Mouse (Mus musculus): ENCODE data around the gene Ube2c.

Ube2c gene

GRCm38 (mm10) chr2:164787779-164788178, 18.1 kb downstream of the Ube2c start:
- DNase-seq (ENCODE audit: low read depth) = no peak

GRCm38 (mm10) chr2:164788411-164788810, 18.7 kb downstream of the Ube2c start:
- no peak for DNase-seq (ENCODE audit: low read depth)

GRCm38 (mm10) chr2:164790451-164790850, 20.8 kb downstream of the Ube2c start:
- no peak for DNase-seq (ENCODE audit: low read depth)

- DNase-seq (ENCODE audit: low read depth) = no peak
Observed at GRCm38 (mm10) chr2:164791841-164792261, 22.2 kb downstream of the Ube2c start.

GRCm38 (mm10) chr2:164792400-164793190, 22.9 kb downstream of the Ube2c start:
- no peak for DNase-seq (ENCODE audit: low read depth)

- peak; percentile 78 for DNase-seq (ENCODE audit: low read depth)
Observed at GRCm38 (mm10) chr2:164793236-164793635, 23.5 kb downstream of the Ube2c start.

- DNase-seq (ENCODE audit: low read depth) = peak; percentile 49
Observed at GRCm38 (mm10) chr2:164793772-164794171, 24.1 kb downstream of the Ube2c start.

GRCm38 (mm10) chr2:164794293-164794692, 24.6 kb downstream of the Ube2c start:
- peak; percentile 88 for DNase-seq (ENCODE audit: low read depth)

- no peak for DNase-seq (ENCODE audit: low read depth)
Observed at GRCm38 (mm10) chr2:164795868-164796267, 26.2 kb downstream of the Ube2c start.

- peak; percentile 63 for DNase-seq (ENCODE audit: low read depth)
Observed at GRCm38 (mm10) chr2:164798554-164798953, 28.9 kb downstream of the Ube2c start.

GRCm38 (mm10) chr2:164800252-164801004, 30.7 kb downstream of the Ube2c start:
- no peak for DNase-seq (ENCODE audit: low read depth)

- no peak for DNase-seq (ENCODE audit: low read depth)
Observed at GRCm38 (mm10) chr2:164803201-164803920, 33.7 kb downstream of the Ube2c start.

GRCm38 (mm10) chr2:164803921-164804313, 34.2 kb downstream of the Ube2c start:
- DNase-seq (ENCODE audit: low read depth) = peak; percentile 36

- peak; percentile 100 for DNase-seq (ENCODE audit: low read depth)
Observed at GRCm38 (mm10) chr2:164804533-164805331, 35.0 kb downstream of the Ube2c start, which contains the start of the genes Acot8 and Zswim3. Acot8 (minus strand) TSS chr2:164804882. Zswim3 (plus strand) TSS chr2:164805098.

- no peak for DNase-seq (ENCODE audit: low read depth)
Observed at GRCm38 (mm10) chr2:164805332-164805718, 35.6 kb downstream of the Ube2c start.

- no peak for DNase-seq (ENCODE audit: low read depth)
Observed at GRCm38 (mm10) chr2:164806614-164807013, 36.9 kb downstream of the Ube2c start.

- no peak for DNase-seq (ENCODE audit: low read depth)
Observed at GRCm38 (mm10) chr2:164813557-164813956, 43.9 kb downstream of the Ube2c start.

GRCm38 (mm10) chr2:164815348-164815747, 45.6 kb downstream of the Ube2c start:
- DNase-seq (ENCODE audit: low read depth) = no peak

- DNase-seq (ENCODE audit: low read depth) = no peak
Observed at GRCm38 (mm10) chr2:164815821-164816220, 46.1 kb downstream of the Ube2c start.

- no peak for DNase-seq (ENCODE audit: low read depth)
Observed at GRCm38 (mm10) chr2:164817206-164817605, 47.5 kb downstream of the Ube2c start.

- DNase-seq (ENCODE audit: low read depth) = no peak
Observed at GRCm38 (mm10) chr2:164817703-164818102, 48.0 kb downstream of the Ube2c start.

- no peak for DNase-seq (ENCODE audit: low read depth)
Observed at GRCm38 (mm10) chr2:164821060-164821459, 51.4 kb downstream of the Ube2c start.
